Mouse (Mus musculus): ENCODE results near the gene Gm21750.

DNA sequence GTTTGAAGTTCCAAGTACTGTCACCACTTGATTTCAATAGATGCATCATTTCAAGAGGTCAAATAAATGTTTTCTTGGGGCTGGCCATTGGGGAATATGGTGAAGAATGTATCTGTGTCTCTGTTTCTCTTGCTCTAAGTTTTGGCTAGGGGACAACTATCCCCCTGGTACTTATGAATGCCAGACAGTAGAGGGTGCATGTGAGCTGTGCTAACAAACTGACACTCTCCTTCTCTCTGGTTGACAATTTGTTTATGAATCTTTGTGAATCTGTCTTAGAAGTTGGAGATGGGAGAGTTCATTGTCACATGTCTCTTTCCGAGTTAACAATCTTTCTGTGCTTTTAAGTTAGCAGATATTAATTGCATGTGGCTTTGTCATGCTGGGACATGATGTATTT is 39.2 kb downstream of the Gm21750 start:
- TF ChIP-seq GATA1 (IDR thresholded peaks at IDR 0.05; ENCODE audit: low read length): no peak
- TF ChIP-seq TAL1 (IDR thresholded peaks at IDR 0.05; ENCODE audit: low read length): no peak

All from erythroblast, embryonic 14.5 days (primary cell).